Mouse (Mus musculus) left cerebral cortex, adult 6 months (tissue): ENCODE results near the gene Tmem86a. TPM values are rescaled to one million over a fixed set of nuclear protein-coding genes. Genes with fewer than 3 reads are reported as not detected.

ENCODE experiments used
- long read RNA-seq, 2 experiments: library from polyadenylated mRNA; unstranded; transcript quantifications; one replicate each; pipeline ENCODE4 v2.0.0; 2019 to 2020
- polyA plus RNA-seq: library from polyadenylated mRNA; unstranded; fragments of <200 nt; fragmentation: Nextera tagmentation; gene quantifications from 2 replicates; pipeline ENCODE4 v1.2.3, GENCODE M21; 2021

Tmem86a gene
- polyA plus RNA-seq: 20.9 and 24.1 TPM in 2 replicates
- long read RNA-seq, experiment 1, transcript Tmem86a-201 (3 exons, 1,831 nt): major isoform, 119 of 126 reads
- long read RNA-seq, experiment 1, partial matches to known transcripts: 3 of 126 reads
- long read RNA-seq, experiment 1, other reads (novel, unspliced or antisense): 4 of 126 reads
- long read RNA-seq, experiment 2, transcript Tmem86a-201 (3 exons, 1,831 nt): major isoform, 37 of 45 reads
- long read RNA-seq, experiment 2, partial matches to known transcripts: 2 of 45 reads
- long read RNA-seq, experiment 2, other reads (novel, unspliced or antisense): 6 of 45 reads

GRCm38 (mm10) chr7:47050366-47050765 lies at the start of gene Tmem86a:
Tmem86a (plus strand) TSS chr7:47050601.

GRCm38 (mm10) chr7:47008168-47008993 lies 42.0 kb upstream of the Tmem86a start, which contains the start of gene Spty2d1:
Spty2d1 (minus strand) TSS chr7:47008411.

Other genes with a start within 250 kb of the Tmem86a start
- 853 and 1,022 TPM in 2 replicates for gene Ldha, start 209.1 kb upstream of the Tmem86a start, polyA plus RNA-seq
- 0.18 TPM in 1 of 2 replicates, not detected in the other for gene Ldhc, start 189.4 kb upstream of the Tmem86a start, polyA plus RNA-seq
- 241 and 242 TPM in 2 replicates for gene Tsg101, start 130.6 kb upstream of the Tmem86a start, polyA plus RNA-seq
- gene Uevld, start 92.1 kb upstream of the Tmem86a start, polyA plus RNA-seq: 3.5 and 3.9 TPM in 2 replicates
- not detected in 2 replicates for gene Gm9999, start 67.0 kb upstream of the Tmem86a start, polyA plus RNA-seq
- gene Spty2d1, start 42.2 kb upstream of the Tmem86a start, polyA plus RNA-seq: 4.2 TPM in 2 replicates
- 74.9 and 113 TPM in 2 replicates for gene Ptpn5, start 83.1 kb downstream of the Tmem86a start, polyA plus RNA-seq
- not detected in 2 replicates for gene Mrgpra6, start 154.3 kb downstream of the Tmem86a start, polyA plus RNA-seq
- not detected in 2 replicates for gene Mrgpra9, start 202.2 kb downstream of the Tmem86a start, polyA plus RNA-seq